Mouse (Mus musculus) liver, adult (tissue): ENCODE results near the gene Hdac8.

Experiments
- GATA4 ChIP-seq: IDR thresholded peaks from 2 replicates; pipeline ENCODE4 v1.6.1; 2014; ENCODE audit warnings: mild to moderate bottlenecking, low read length; ENCODE audit not compliant: insufficient replicate concordance

Gene Hdac8

DNA sequence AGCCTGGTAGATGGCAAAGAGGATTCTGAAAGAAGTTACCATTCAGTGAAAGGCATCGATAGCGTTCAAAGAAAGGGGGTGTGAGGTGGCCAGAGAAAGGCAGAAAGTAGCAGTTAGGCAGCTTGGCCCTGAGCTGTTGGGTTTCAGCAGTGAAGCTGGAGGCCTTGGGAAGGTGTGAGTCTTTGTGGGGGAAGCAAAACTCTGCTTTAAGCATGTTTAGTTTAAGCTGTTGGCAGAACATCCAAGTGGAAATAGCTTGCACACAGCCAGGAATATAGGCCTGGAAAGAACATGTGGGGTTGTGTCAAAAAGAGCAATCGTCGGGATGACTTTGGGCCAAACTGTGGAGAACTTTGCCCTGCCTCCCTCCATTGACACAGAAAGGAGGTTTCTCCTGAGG is 245.4 kb downstream of the Hdac8 start:
- no peak for TF ChIP-seq GATA4

DNA sequence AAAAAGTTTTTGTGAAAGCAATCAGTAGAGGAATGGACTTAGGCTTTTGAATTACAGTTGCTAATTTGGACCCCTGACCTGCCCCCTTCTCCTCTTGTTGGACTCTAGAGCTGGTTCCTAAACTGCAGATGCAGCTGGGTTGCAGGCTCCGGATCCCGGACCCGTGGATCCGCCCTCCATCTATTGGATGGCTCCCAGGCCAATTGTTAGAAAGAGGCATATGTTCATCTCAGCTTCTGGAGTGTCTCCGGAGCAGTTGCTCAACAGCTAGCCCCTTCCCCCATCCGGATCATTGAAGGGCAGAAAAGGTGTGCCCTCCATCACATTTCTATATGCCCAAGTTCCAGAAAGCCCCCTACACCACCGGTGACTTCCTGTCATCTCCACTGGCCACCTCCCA is 251.3 kb downstream of the Hdac8 start:
- no peak for TF ChIP-seq GATA4

GRCm38 (mm10) chrX:102251937-102252860 is 253.0 kb downstream of the Hdac8 start, which contains the start of gene Cited1:
Gene Cited1, minus strand, starts transcription at chrX:102252181.
- TF ChIP-seq GATA4: no peak

DNA sequence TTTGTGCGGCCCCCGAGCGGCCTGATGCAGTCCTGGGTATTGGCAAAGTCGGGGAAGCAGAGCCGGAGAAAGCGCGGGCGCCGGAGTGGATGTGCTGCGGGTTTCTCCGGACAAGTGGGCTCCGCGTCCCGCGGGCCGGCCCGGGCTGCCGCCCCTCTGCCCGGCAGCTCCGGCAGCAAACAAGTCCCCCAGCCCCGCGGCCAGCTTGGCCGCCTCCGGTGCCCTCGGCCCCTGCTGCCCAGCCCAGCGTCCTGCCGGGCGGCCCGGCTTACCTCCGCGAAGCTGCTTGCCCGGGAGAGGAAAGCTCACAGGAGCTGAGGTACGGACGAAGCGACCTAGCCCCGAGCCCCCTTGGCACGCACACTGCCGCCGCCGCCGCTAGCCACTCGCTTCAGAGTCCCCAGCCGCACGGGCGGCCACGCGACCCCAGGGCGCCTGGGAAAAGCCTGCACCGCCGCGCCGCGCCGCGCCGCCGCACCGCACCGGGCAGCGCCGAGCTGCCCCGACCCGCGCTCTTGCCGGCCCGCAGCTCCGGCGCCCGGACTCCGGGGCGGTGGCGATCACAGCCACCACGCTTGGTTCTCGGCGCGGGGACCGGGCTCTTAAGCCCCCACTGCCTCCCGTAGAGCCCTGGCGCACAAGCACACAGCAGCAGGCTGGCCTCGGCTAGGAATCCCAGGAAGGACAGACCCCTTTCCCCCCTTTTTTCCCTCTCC is 253.8 kb downstream of the Hdac8 start:
- no peak for TF ChIP-seq GATA4

GRCm38 (mm10) chrX:102250891-102251170 is 254.3 kb downstream of the Hdac8 start:
- TF ChIP-seq GATA4: no peak

GRCm38 (mm10) chrX:102250150-102250890 is 254.8 kb downstream of the Hdac8 start:
- no peak for TF ChIP-seq GATA4

- TF ChIP-seq GATA4: no peak
Observed at GRCm38 (mm10) chrX:102244334-102244733, 260.8 kb downstream of the Hdac8 start.
